Mouse (Mus musculus) spleen, adult 2 months (tissue): ENCODE measurements around the gene Smyd3. TPM values are rescaled to one million over a fixed set of nuclear protein-coding genes. Genes with fewer than 3 reads are reported as not detected.

ENCODE experiments used
- DNase-seq, 2 experiments: peaks; one replicate each; pipeline versions ENCODE4 v3.0.0 to v3.0.0-alpha.2; 2012 to 2021; ENCODE audit warnings: low spot score in 2 of 2, low read depth in 1 of 2
- H3K27ac ChIP-seq: fragments of 200-500 bp; 2 replicates; pipeline ENCODE4 v1.5.1; 2012; ENCODE audit warnings: low read length, inconsistent platforms; ENCODE audit not compliant: insufficient read depth
- H3K27me3 ChIP-seq: fragments of 200-500 bp; 2 replicates; pipeline ENCODE4 v1.6.1; 2012; ENCODE audit warnings: mild to moderate bottlenecking, moderate library complexity, low read length, inconsistent platforms; ENCODE audit not compliant: control insufficient read depth, insufficient read depth
- H3K36me3 ChIP-seq: fragments of 200-500 bp; 2 replicates; pipeline ENCODE4 v1.6.1; 2012; ENCODE audit warnings: mild to moderate bottlenecking, low read length, inconsistent platforms; ENCODE audit not compliant: control insufficient read depth, insufficient read depth
- H3K4me1 ChIP-seq: fragments of 200-500 bp; 2 replicates; pipeline ENCODE4 v1.6.1; 2011; ENCODE audit warnings: inconsistent platforms; ENCODE audit not compliant: control insufficient read depth, insufficient read depth, insufficient read length
- H3K4me3 ChIP-seq: fragments of 200-500 bp; 2 replicates; pipeline ENCODE4 v1.5.1; 2011; ENCODE audit warnings: mild to moderate bottlenecking, inconsistent platforms; ENCODE audit not compliant: insufficient read depth, insufficient read length; ENCODE audit errors: extremely low read depth
- CTCF ChIP-seq: fragments of 200-500 bp; IDR thresholded peaks from 2 replicates; pipeline ENCODE4 v1.5.1; 2011; ENCODE audit warnings: mild to moderate bottlenecking, inconsistent platforms; ENCODE audit not compliant: insufficient read depth, insufficient read length, insufficient replicate concordance; ENCODE audit errors: extremely low read depth
- POLR2A ChIP-seq: fragments of 200-500 bp; IDR thresholded peaks from 2 replicates; pipeline ENCODE4 v1.6.1; 2011; ENCODE audit warnings: low read depth, low read length, inconsistent platforms
- WGBS: fragments of 180-500 bp; shearing (Covaris S2); methylation state at CpG from one replicate; pipeline ENCODE4 v1.1.7; 2018; 5-methylcytosine and 5-hydroxymethylcytosine counted together
- polyA plus RNA-seq: library from polyadenylated mRNA; depleted of rRNA; stranded (reverse); fragments of >200 nt; gene quantifications from 2 replicates; pipeline ENCODE4 v1.2.3, GENCODE M21; 2012

Smyd3 gene
- polyA plus RNA-seq, 1 experiment: 3.6 TPM

- no peak overlapping the region for H3K27ac ChIP-seq
- H3K36me3 ChIP-seq: no peaks in the 10 kb centered on the region
- H3K27me3 ChIP-seq: no peaks in the 10 kb centered on the region
- no peak for TF ChIP-seq POLR2A
- TF ChIP-seq CTCF: no peak
- no peak overlapping the region for H3K4me3 ChIP-seq
- no peaks in the 10 kb centered on the region; the same call in 1 of the 2 replicates for H3K4me1 ChIP-seq
- DNase-seq: no peak
- 92% methylated on average over 3 of the region's 3 CpGs for WGBS
Observed at GRCm38 (mm10) chr1:179499257-179499656, 18.6 kb downstream of the Smyd3 start.

GRCm38 (mm10) chr1:179492908-179493307 lies 24.9 kb downstream of the Smyd3 start:
- TF ChIP-seq POLR2A (no peak), CTCF (no peak)
- no peak for DNase-seq
- Histone ChIP-seq H3K4me3 (no peak overlapping the region), H3K27ac (no peak overlapping the region), H3K27me3 (no peaks in the 10 kb centered on the region), H3K36me3 (no peaks in the 10 kb centered on the region), H3K4me1 (no peaks in the 10 kb centered on the region)
- 36% methylated on average over 5 of the region's 5 CpGs for whole genome bisulfite sequencing

GRCm38 (mm10) chr1:179488520-179488919 lies 29.3 kb downstream of the Smyd3 start:
- DNase-seq: no peak
- Histone ChIP-seq H3K27ac (no peak overlapping the region), H3K4me1 (no peaks in the 10 kb centered on the region), H3K4me3 (no peak overlapping the region), H3K27me3 (no peaks in the 10 kb centered on the region), H3K36me3 (no peaks in the 10 kb centered on the region)
- WGBS: 93% methylated on average over 5 of the region's 5 CpGs
- TF ChIP-seq POLR2A (no peak), CTCF (no peak)

- Histone ChIP-seq H3K27ac (no peak overlapping the region), H3K36me3 (no peaks in the 10 kb centered on the region), H3K4me1 (no peaks in the 10 kb centered on the region), H3K27me3 (no peaks in the 10 kb centered on the region), H3K4me3 (no peak overlapping the region)
- TF ChIP-seq POLR2A (no peak), CTCF (no peak)
- 41% methylated on average over 5 of the region's 5 CpGs for WGBS
- DNase-seq: no peak
Observed at GRCm38 (mm10) chr1:179487990-179488389, 29.9 kb downstream of the Smyd3 start.

- Histone ChIP-seq H3K27ac (no peak overlapping the region), H3K4me1 (no peaks in the 10 kb centered on the region), H3K4me3 (no peak overlapping the region), H3K36me3 (no peaks in the 10 kb centered on the region), H3K27me3 (no peaks in the 10 kb centered on the region)
- WGBS: 81% methylated on average over 2 of the region's 2 CpGs
- DNase-seq: no peak
- TF ChIP-seq POLR2A (no peak), CTCF (no peak)
Observed at GRCm38 (mm10) chr1:179487238-179487637, 30.6 kb downstream of the Smyd3 start.

- 63% methylated on average over 3 of the region's 3 CpGs for WGBS
- no peak overlapping the region for H3K4me3 ChIP-seq
- H3K27me3 ChIP-seq: no peaks in the 10 kb centered on the region
- no peaks in the 10 kb centered on the region for H3K36me3 ChIP-seq
- no peaks in the 10 kb centered on the region for H3K4me1 ChIP-seq
- TF ChIP-seq POLR2A: no peak
- no peak for TF ChIP-seq CTCF
- DNase-seq: no peak
- no peak overlapping the region for H3K27ac ChIP-seq
Observed at GRCm38 (mm10) chr1:179485784-179486540, 31.9 kb downstream of the Smyd3 start.

GRCm38 (mm10) chr1:179480862-179481261 lies 37.0 kb downstream of the Smyd3 start:
- DNase-seq: no peak
- no peak overlapping the region for H3K4me3 ChIP-seq
- H3K4me1 ChIP-seq: no peaks in the 10 kb centered on the region
- H3K36me3 ChIP-seq: no peaks in the 10 kb centered on the region
- TF ChIP-seq CTCF (no peak), POLR2A (no peak)
- H3K27ac ChIP-seq: no peak overlapping the region
- no peaks in the 10 kb centered on the region for H3K27me3 ChIP-seq
- 92% methylated on average over 4 of the region's 4 CpGs for WGBS
